Mouse (Mus musculus) natural killer cell, adult 2 months (primary cell): ENCODE measurements at regions not wholly inside any gene's neighbourhood (a gene's known extent, or its start where the extent isn't known, plus 50 kb on each side); places are given as distances from the start of the nearest gene placed in this dataset.

Experiments
- DNase-seq, 2 experiments: peaks; one replicate each; pipeline ENCODE4 v3.0.0; 2022; ENCODE audit warnings: low spot score in 2 of 2

DNA sequence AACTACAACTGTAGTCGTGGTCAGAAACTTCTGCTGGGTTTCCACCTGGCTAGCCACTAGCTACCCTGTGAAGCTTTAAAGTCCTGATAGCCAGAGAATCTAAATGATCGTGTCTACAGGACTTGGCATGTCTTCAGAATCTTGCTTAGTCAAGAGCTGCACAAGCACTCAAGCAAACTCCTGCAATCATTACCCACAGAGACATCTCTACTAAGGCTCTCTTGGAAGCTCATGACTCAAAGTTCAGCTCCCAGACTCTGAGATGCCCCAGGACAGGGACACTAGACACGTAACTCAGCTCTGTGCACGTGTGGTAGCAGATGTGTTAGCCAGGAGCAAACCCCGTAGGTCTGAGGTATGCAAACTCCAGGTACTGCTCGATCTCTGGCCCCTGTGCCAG is 242.2 kb downstream of the Rybp start:
- no peak for DNase-seq

- no peak for DNase-seq
Observed at GRCm38 (mm10) chr6:100041161-100041560, 246.1 kb downstream of the Rybp start.

GRCm38 (mm10) chr6:100040459-100040984 is 246.8 kb downstream of the Rybp start:
- DNase-seq = no peak

GRCm38 (mm10) chr6:100032701-100033100 is 254.6 kb downstream of the Rybp start:
- DNase-seq = no peak

- no peak for DNase-seq
Observed at GRCm38 (mm10) chr6:100030522-100030921, 256.8 kb downstream of the Rybp start.

GRCm38 (mm10) chr6:100030010-100030409 is 257.3 kb downstream of the Rybp start:
- no peak for DNase-seq

GRCm38 (mm10) chr6:100027524-100027923 is 259.8 kb downstream of the Rybp start:
- DNase-seq = no peak

- no peak for DNase-seq
Observed at GRCm38 (mm10) chr6:100025531-100025951, 261.7 kb downstream of the Rybp start.

GRCm38 (mm10) chr6:100023434-100024095 is 263.7 kb downstream of the Rybp start:
- DNase-seq = no peak

DNA sequence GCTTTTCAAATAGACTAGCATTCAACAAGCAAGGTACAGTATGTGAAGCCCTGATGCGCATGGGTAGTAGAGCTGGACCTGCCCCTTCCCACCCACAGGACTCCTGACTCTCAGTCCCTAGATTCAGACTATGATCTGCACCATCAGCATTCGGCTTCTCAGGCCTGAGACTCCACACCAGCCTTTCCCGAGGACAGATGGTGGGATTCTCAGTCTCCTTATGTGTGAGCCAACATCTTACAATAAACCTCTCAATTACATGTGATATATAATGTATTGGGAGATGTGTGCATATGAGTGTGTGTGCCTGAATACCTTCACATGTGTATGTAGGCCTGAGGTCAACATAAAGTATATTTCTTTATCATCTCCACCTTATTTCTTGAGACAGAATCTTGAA is 268.3 kb downstream of the Rybp start:
- no peak for DNase-seq

DNA sequence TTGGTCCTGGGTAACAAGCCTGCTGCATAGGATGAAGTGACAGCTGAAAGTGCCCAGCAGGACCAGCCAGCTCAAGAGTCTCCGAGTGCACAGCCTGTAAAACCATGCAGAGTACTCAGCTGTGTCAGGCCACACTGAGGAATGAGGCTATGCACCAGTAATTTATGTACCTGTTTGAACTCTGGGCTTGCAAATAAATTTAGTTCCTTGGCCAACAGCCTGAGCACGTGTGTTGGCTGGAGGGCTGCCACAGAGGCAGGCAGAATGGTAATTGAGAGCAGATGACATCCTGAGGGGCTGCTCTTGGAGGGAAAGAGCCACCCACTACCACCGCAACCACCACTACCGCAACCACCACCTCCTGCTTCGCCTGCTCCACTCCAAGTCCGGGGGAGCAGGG is 273.3 kb downstream of the Rybp start:
- no peak for DNase-seq

GRCm38 (mm10) chr6:100011520-100012062 is 275.7 kb downstream of the Rybp start:
- no peak for DNase-seq

GRCm38 (mm10) chr6:100010954-100011481 is 276.3 kb downstream of the Rybp start:
- no peak for DNase-seq

- DNase-seq = no peak
Observed at GRCm38 (mm10) chr6:99999711-100000365, 273.6 kb upstream of the Prok2 start.

- no peak for DNase-seq
Observed at GRCm38 (mm10) chr6:99995970-99996956, 270.1 kb upstream of the Prok2 start.

- no peak for DNase-seq
Observed at GRCm38 (mm10) chr6:99994026-99994425, 267.8 kb upstream of the Prok2 start.

GRCm38 (mm10) chr6:99991079-99991478 is 264.9 kb upstream of the Prok2 start:
- DNase-seq = no peak

GRCm38 (mm10) chr6:99990604-99991003 is 264.4 kb upstream of the Prok2 start:
- no peak for DNase-seq

DNA sequence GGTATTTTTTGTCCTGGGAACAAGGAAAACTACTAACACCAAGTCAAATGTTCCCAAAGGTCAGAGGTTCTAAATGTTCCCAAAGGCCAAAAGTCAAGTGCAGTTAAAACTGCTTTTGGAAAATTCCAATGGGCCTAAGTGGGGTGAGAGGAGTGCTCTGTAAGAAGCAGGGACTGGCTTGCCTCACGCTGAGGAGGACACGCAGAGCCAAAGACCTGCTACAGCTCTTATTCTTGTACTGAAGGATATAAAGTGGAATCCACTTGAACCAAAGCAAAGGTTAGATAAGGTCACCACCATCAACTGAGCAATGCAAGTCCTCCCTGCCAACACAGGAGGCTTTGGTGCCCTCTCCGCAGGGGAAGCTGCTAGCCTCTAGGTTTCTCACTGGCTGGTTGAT is 260.3 kb upstream of the Prok2 start:
- DNase-seq = no peak

- no peak for DNase-seq
Observed at GRCm38 (mm10) chr6:99985322-99985721, 259.1 kb upstream of the Prok2 start.

DNA sequence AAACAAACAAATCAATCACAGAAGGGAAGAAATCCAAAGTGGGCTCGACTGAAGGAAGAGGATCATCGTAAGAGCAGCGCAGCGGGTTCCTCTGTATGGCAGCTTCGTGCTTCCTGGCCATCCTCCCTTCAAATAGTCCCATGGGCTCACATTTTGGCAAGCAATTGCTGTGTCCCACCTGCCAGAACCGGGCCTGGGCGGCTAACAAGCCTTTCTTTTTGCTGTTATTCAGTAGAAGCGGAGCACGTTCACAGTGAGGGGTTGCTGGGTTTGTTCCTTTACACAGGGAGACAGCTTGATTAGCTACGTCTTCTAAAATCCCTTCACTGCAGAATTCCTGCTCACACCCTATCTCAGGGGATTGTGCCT is 258.6 kb upstream of the Prok2 start:
- DNase-seq = no peak
